Mouse (Mus musculus) adipocyte (in vitro differentiated cells): ENCODE data around the gene Rab17.

ENCODE experiments used
- DNase-seq: peaks from one replicate; pipeline ENCODE4 v3.0.0-alpha.2; 2016; ENCODE audit warnings: low spot score

Gene Rab17

DNA sequence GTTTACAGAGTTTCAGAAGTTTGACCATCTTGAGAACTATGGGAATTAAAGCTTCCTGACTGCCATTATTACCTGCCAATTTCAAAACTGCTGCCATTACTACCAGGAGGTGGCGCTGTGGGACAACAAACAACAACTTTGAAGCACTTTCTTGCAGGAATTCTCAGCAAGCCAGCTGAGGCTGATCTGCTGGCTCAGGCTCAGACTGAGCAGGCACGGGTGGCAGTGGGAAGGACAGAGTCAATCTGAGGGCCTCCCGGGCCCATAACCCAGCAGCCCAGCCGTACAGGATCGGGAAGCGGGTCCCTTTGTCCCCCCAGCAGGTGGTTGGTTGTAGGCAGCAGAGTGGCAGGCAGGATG is 40.9 kb downstream of the Rab17 start:
- DNase-seq = peak; percentile 91

GRCm38 (mm10) chr1:90927929-90928574 is 41.4 kb downstream of the Rab17 start:
- no peak for DNase-seq

GRCm38 (mm10) chr1:90927308-90927707 is 42.2 kb downstream of the Rab17 start:
- no peak for DNase-seq

GRCm38 (mm10) chr1:90926030-90926429 is 43.4 kb downstream of the Rab17 start:
- peak; percentile 35 for DNase-seq

- DNase-seq = no peak
Observed at GRCm38 (mm10) chr1:90921687-90922086, 47.8 kb downstream of the Rab17 start.

DNA sequence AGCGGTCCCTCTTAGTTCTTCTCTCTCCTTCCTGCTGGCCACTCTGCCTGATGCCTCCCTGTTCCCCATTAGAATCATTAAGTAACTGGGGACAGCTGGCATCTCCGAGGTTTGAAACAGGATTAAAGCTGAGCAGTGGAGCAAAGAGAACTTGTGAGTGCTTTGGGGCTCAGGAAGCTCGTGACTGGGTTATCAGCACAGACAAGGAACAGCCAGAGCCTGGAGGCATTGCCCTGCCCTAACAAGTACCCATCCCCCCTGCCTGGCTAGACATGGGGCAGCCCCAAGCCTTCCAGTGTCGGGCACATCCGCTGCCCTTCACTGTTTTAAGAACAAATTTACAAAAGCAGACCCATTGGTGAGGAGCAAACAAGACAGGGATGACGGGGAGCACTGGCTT is 52.0 kb downstream of the Rab17 start:
- DNase-seq = no peak

GRCm38 (mm10) chr1:90914948-90915569 is 54.4 kb downstream of the Rab17 start, which contains the start of gene Mlph:
Mlph (plus strand) TSS chr1:90915085.
- peak; percentile 86 for DNase-seq

GRCm38 (mm10) chr1:90913231-90913630 is 56.2 kb downstream of the Rab17 start:
- DNase-seq = no peak

DNA sequence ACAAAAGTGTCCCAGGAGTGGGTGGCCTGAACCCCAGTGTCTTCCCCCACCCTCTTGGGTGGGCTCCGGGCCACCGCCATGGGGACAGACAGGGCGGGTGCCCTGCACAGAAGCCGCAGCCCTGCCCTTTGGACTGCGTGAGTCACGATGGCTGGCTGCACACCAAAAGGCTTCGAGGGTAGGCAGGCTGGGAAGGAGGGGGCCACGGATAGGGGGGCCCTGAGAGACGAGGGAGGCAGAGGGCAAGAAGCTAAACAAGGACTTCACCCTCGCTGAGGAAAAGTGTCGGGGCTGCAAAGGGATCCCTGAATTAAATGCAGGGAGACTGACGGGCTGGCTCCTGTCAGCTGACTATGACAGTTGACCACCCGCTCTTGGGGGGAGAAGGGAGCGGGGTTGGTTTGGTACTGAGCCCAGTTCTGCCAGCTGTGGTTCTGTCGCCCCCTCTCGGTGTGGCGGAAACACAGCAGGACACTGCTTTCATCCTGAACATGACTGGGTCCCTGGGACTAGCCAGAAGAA is 59.8 kb downstream of the Rab17 start:
- DNase-seq = peak; percentile 51

- DNase-seq = peak; percentile 70
Observed at GRCm38 (mm10) chr1:90909161-90909560, 60.3 kb downstream of the Rab17 start.
